9 mouse cellular contexts compared by ENCODE assay signal in genomic region chr2:180103151-180103977, GRCm38 (mm10). TPM values are rescaled to one million over a fixed set of nuclear protein-coding genes. Genes with fewer than 3 reads are reported as not detected.
DNase-seq lines count a peak whose midpoint lies in the region; ATAC-seq and TF ChIP-seq lines count a peak whose summit lies in the region.
"Had no signal": no experiment of that assay in that cellular context is flagged by ENCODE, and none has a peak within 500 bp of the region (broad histone marks: within the 10 kb centered on the region; RNA-seq: fewer than 3 reads in every experiment).

No protein-coding gene starts in this region.

- dilution Hi-C loops in CH12.LX (cut with MboI; ENCODE audit: extremely low pct_ligation_motif_present, extremely low pct_unique_long_range_greater_than_20kb, low sequenced_read_pairs): no loop called here

- H3K36me3 ChIP-seq in heart, embryonic 12.5 days: no peaks in the 10 kb centered on the region
- H3K36me3 ChIP-seq in CH12.LX (replicated peaks in 1 of 2; ENCODE audit: control insufficient read depth in 1 of 2, insufficient read depth in 1 of 2, low read length in 1 of 2): no peaks in the 10 kb centered on the region
- H3K36me3 ChIP-seq in embryonic facial prominence, embryonic 12.5 days: no peaks in the 10 kb centered on the region
- H3K36me3 ChIP-seq in limb, embryonic 13.5 days: no peaks in the 10 kb centered on the region
- H3K36me3 ChIP-seq in stomach, embryonic 16.5 days (ENCODE audit: control insufficient read depth, insufficient read depth, low read length): no peaks in the 10 kb centered on the region

- no peak for TF ChIP-seq CTCF in CH12.LX (conservative IDR thresholded peaks at IDR 0.05 in 1 of 2, IDR thresholded peaks at IDR 0.05 in 1 of 2; ENCODE audit: low read depth in 2 of 2, low read length in 2 of 2)

- no peaks in the 10 kb centered on the region for H3K9me3 ChIP-seq in heart, embryonic 12.5 days (replicated peaks)
- peaks cover 7% of the 10 kb centered on the region for H3K9me3 ChIP-seq in CH12.LX (replicated peaks; ENCODE audit: low read length)
- H3K9me3 ChIP-seq in embryonic facial prominence, embryonic 12.5 days: no peaks in the 10 kb centered on the region
- no peaks in the 10 kb centered on the region for H3K9me3 ChIP-seq in limb, embryonic 13.5 days
- no peaks in the 10 kb centered on the region for H3K9me3 ChIP-seq in stomach, embryonic 16.5 days (replicated peaks; ENCODE audit: control insufficient read depth, low read length)

- ATAC-seq in heart, embryonic 12.5 days (ENCODE audit: insufficient number of reproducible peaks, low FRiP score): no peak
- no peak for ATAC-seq in embryonic facial prominence, embryonic 12.5 days (ENCODE audit: insufficient number of reproducible peaks, insufficient read depth, low FRiP score, low TSS enrichment)
- ATAC-seq in limb, embryonic 13.5 days (ENCODE audit: low FRiP score, low read depth): no peak
- no peak for ATAC-seq in stomach, embryonic 16.5 days (ENCODE audit: insufficient read depth, low FRiP score)

- TF ChIP-seq POLR2A in CH12.LX (IDR thresholded peaks at IDR 0.05; ENCODE audit: low read depth, low read length): no peak

- H3K4me2 ChIP-seq in heart, embryonic 12.5 days: peak overlapping the region; percentile 95
- H3K4me2 ChIP-seq in CH12.LX (ENCODE audit: insufficient read depth, low read depth, poor library complexity, severe bottlenecking): peak overlapping the region; percentile 65; the same call in 1 of the 2 replicates
- H3K4me2 ChIP-seq in embryonic facial prominence, embryonic 12.5 days (replicated peaks): peak overlapping the region; percentile 99
- peak overlapping the region; percentile 98 for H3K4me2 ChIP-seq in limb, embryonic 13.5 days (replicated peaks)
- H3K4me2 ChIP-seq in stomach, embryonic 16.5 days (ENCODE audit: low read depth, low read length): peak overlapping the region; percentile 98

- 1% methylated on average over 57 of the region's 57 CpGs for WGBS in heart, embryonic 12.5 days
- under 1% methylated on average over 57 of the region's 57 CpGs for WGBS in embryonic facial prominence, embryonic 12.5 days
- under 1% methylated on average over 54 of the region's 57 CpGs for WGBS in limb, embryonic 13.5 days
- WGBS in stomach, embryonic 16.5 days: 2% methylated on average over 53 of the region's 57 CpGs

- 0 out of 2 replicates have a peak overlapping the region, but pooled peaks have one; percentile 5 for H3K9ac ChIP-seq in heart, embryonic 12.5 days
- no peak overlapping the region for H3K9ac ChIP-seq in CH12.LX (ENCODE audit: insufficient read depth, low read depth)
- 0 out of 2 replicates have a peak overlapping the region, but pooled peaks have one; percentile 25 for H3K9ac ChIP-seq in embryonic facial prominence, embryonic 12.5 days
- H3K9ac ChIP-seq in limb, embryonic 13.5 days: peak overlapping the region; percentile 39; the same call in 1 of the 2 replicates
- no peak overlapping the region for H3K9ac ChIP-seq in stomach, embryonic 16.5 days (ENCODE audit: low read length)

- in situ Hi-C loops in CH12.LX (cut with MboI; ENCODE audit: low pct_ligation_motif_present, low pct_unique_long_range_greater_than_20kb, low sequenced_read_pairs): no loop called here

- no peak for DNase-seq in heart, postnatal 4 days
- DNase-seq in CH12.LX (ENCODE audit: extremely low read depth): no peak
- DNase-seq in adrenal gland, adult (ENCODE audit: inconsistent age in 2 of 2, low spot score in 1 of 2): no peak
- DNase-seq in layer of hippocampus, postnatal 14 days (ENCODE audit: low spot score in 2 of 2): no peak

- TF ChIP-seq EP300 in CH12.LX (IDR thresholded peaks at IDR 0.05; ENCODE audit: low read length): no peak

- no peaks in the 10 kb centered on the region for H3K79me2 ChIP-seq in CH12.LX (replicated peaks; ENCODE audit: control insufficient read depth, extremely low read depth, insufficient read depth, poor library complexity, severe bottlenecking)

- H3K27me3 ChIP-seq in heart, embryonic 12.5 days (replicated peaks): peaks cover 82% of the 10 kb centered on the region
- H3K27me3 ChIP-seq in CH12.LX (replicated peaks): peaks cover 79% of the 10 kb centered on the region
- H3K27me3 ChIP-seq in embryonic facial prominence, embryonic 12.5 days: peaks cover 79% of the 10 kb centered on the region
- H3K27me3 ChIP-seq in limb, embryonic 13.5 days: peaks cover 86% of the 10 kb centered on the region
- H3K27me3 ChIP-seq in stomach, embryonic 16.5 days (ENCODE audit: control insufficient read depth, insufficient read depth, low read length): peaks cover 68% of the 10 kb centered on the region

- peaks cover 27% of the 10 kb centered on the region for H3K4me1 ChIP-seq in heart, embryonic 12.5 days (replicated peaks)
- H3K4me1 ChIP-seq in CH12.LX (ENCODE audit: control insufficient read depth in 1 of 2, insufficient read depth in 2 of 2): peaks cover 12 to 18% of the 10 kb centered on the region in 2 experiments
- peaks cover 26% of the 10 kb centered on the region for H3K4me1 ChIP-seq in embryonic facial prominence, embryonic 12.5 days
- H3K4me1 ChIP-seq in limb, embryonic 13.5 days: peaks cover 24% of the 10 kb centered on the region
- peaks cover 12% of the 10 kb centered on the region; the same call in 1 of the 2 replicates for H3K4me1 ChIP-seq in stomach, embryonic 16.5 days (ENCODE audit: control insufficient read depth, insufficient read depth, low read length)

- no peak for TF ChIP-seq RAD21 in CH12.LX (IDR thresholded peaks at IDR 0.05; ENCODE audit: low read depth, low read length)

- H3K27ac ChIP-seq in heart, embryonic 12.5 days (ENCODE audit: poor library complexity, severe bottlenecking): no peak overlapping the region
- no peak overlapping the region for H3K27ac ChIP-seq in CH12.LX (ENCODE audit: insufficient read depth, low read depth)
- no peak overlapping the region for H3K27ac ChIP-seq in embryonic facial prominence, embryonic 12.5 days
- H3K27ac ChIP-seq in limb, embryonic 13.5 days: no peak overlapping the region
- H3K27ac ChIP-seq in stomach, embryonic 16.5 days (ENCODE audit: low read length): no peak overlapping the region
- H3K27ac ChIP-seq: macrophage had no signal

- H3K4me3 ChIP-seq in heart, embryonic 12.5 days: peak overlapping the region; percentile 55
- H3K4me3 ChIP-seq in CH12.LX (replicated peaks in 1 of 3; ENCODE audit: low read depth in 2 of 3, low read length in 2 of 3, poor library complexity in 1 of 3): no peak overlapping the region
- peak overlapping the region; percentile 50 for H3K4me3 ChIP-seq in embryonic facial prominence, embryonic 12.5 days
- peak overlapping the region; percentile 55 for H3K4me3 ChIP-seq in limb, embryonic 13.5 days
- H3K4me3 ChIP-seq in stomach, embryonic 16.5 days (replicated peaks; ENCODE audit: low read length): peak overlapping the region; percentile 53

TF ChIP-seq in CH12.LX, 34 proteins besides CTCF, POLR2A, EP300 and RAD21:
- TF ChIP-seq KAT2A (IDR thresholded peaks at IDR 0.05; ENCODE audit: insufficient replicate concordance, low read length) (no peak), JUN (IDR thresholded peaks at IDR 0.05; ENCODE audit: insufficient read depth, low read depth, low read length) (no peak), MEF2A (IDR thresholded peaks at IDR 0.05; ENCODE audit: borderline replicate concordance, low read depth, low read length) (no peak), CHD1 (IDR thresholded peaks at IDR 0.05; ENCODE audit: low read depth, low read length) (no peak), TCF12 (IDR thresholded peaks at IDR 0.05; ENCODE audit: low read depth, low read length) (no peak), MAFK (IDR thresholded peaks at IDR 0.05; ENCODE audit: insufficient replicate concordance, low read length) (no peak), USF2 (conservative IDR thresholded peaks at IDR 0.05; ENCODE audit: low read depth, low read length) (no peak)

RNA-seq across cellular contexts. Expression of gene Hrh3, which starts 0.9 kb away (rescaled TPM):
- not detected in 2 replicates for polyA plus RNA-seq in heart, embryonic 12.5 days (2016; fragmentation: Nextera tagmentation; extraction: Ambion mirVana)
- total RNA-seq in heart, postnatal 4 days (2021): not detected
- total RNA-seq in CH12.LX (2012; rRNA removed) (not detected in 2 replicates), CH12.LX (2014; rRNA removed) (not detected in 2 replicates)
- polyA plus RNA-seq in CH12.LX (2012; ENCODE audit: insufficient read length, low read depth): not detected in 2 replicates
- 0.20 and 0.57 TPM in 2 replicates for polyA plus RNA-seq in embryonic facial prominence, embryonic 12.5 days (2016; fragmentation: Nextera tagmentation; extraction: Ambion mirVana)
- polyA plus RNA-seq in limb, embryonic 13.5 days (2015; fragmentation: Nextera tagmentation; extraction: Ambion mirVana): not detected in 2 replicates
- not detected in 2 replicates for polyA plus RNA-seq in stomach, embryonic 16.5 days (2015; fragmentation: Nextera tagmentation; extraction: Ambion mirVana)
- 10 to 100 TPM; 24.8 to 33.6 TPM for total RNA-seq in layer of hippocampus, postnatal 14 days (2021)
- polyA plus RNA-seq: macrophage had no signal

RNA-seq across cellular contexts. Expression of gene Osbpl2, which starts 15.7 kb away (rescaled TPM):
- 37.2 and 37.5 TPM in 2 replicates for polyA plus RNA-seq in heart, embryonic 12.5 days (2016; fragmentation: Nextera tagmentation; extraction: Ambion mirVana)
- 10 to 100 TPM; 28.5 to 28.6 TPM for total RNA-seq in heart, postnatal 4 days (2021)
- 11.4 and 12.0 TPM in 2 replicates for total RNA-seq in CH12.LX (2012; rRNA removed)
- 12.8 and 13.4 TPM in 2 replicates for total RNA-seq in CH12.LX (2014; rRNA removed)
- 15.6 and 16.9 TPM in 2 replicates for polyA plus RNA-seq in CH12.LX (2012; ENCODE audit: insufficient read length, low read depth)
- polyA plus RNA-seq in embryonic facial prominence, embryonic 12.5 days (2016; fragmentation: Nextera tagmentation; extraction: Ambion mirVana): 40.9 and 41.8 TPM in 2 replicates
- 38.7 and 40.1 TPM in 2 replicates for polyA plus RNA-seq in limb, embryonic 13.5 days (2015; fragmentation: Nextera tagmentation; extraction: Ambion mirVana)
- 39.6 and 43.1 TPM in 2 replicates for polyA plus RNA-seq in stomach, embryonic 16.5 days (2015; fragmentation: Nextera tagmentation; extraction: Ambion mirVana)
- total RNA-seq in layer of hippocampus, postnatal 14 days (2021): 10 to 100 TPM; 52.0 to 53.5 TPM

RNA-seq across cellular contexts. Expression of gene Mtg2, which starts 33.0 kb away (rescaled TPM):
- 23.7 and 24.4 TPM in 2 replicates for polyA plus RNA-seq in heart, embryonic 12.5 days (2016; fragmentation: Nextera tagmentation; extraction: Ambion mirVana)
- total RNA-seq in heart, postnatal 4 days (2021): 10 to 100 TPM; 14.2 to 16.5 TPM
- total RNA-seq in CH12.LX (2012; rRNA removed) (24.7 and 31.8 TPM in 2 replicates), CH12.LX (2014; rRNA removed) (24.1 and 26.5 TPM in 2 replicates)
- polyA plus RNA-seq in CH12.LX (2012; ENCODE audit: insufficient read length, low read depth): 23.5 and 28.6 TPM in 2 replicates
- 29.0 and 30.4 TPM in 2 replicates for polyA plus RNA-seq in embryonic facial prominence, embryonic 12.5 days (2016; fragmentation: Nextera tagmentation; extraction: Ambion mirVana)
- polyA plus RNA-seq in limb, embryonic 13.5 days (2015; fragmentation: Nextera tagmentation; extraction: Ambion mirVana): 29.5 and 29.9 TPM in 2 replicates
- 27.0 and 27.9 TPM in 2 replicates for polyA plus RNA-seq in stomach, embryonic 16.5 days (2015; fragmentation: Nextera tagmentation; extraction: Ambion mirVana)
- total RNA-seq in layer of hippocampus, postnatal 14 days (2021): 10 to 100 TPM; 15.7 to 16.3 TPM

Comparison
In these comparisons a context has a peak if more than half of its experiments do, and no peak if none do; other contexts are left out.
1. H3K4me3 ChIP-seq: peak in heart, embryonic 12.5 days (single experiment), embryonic facial prominence, embryonic 12.5 days (single experiment), limb, embryonic 13.5 days (single experiment) and stomach, embryonic 16.5 days (single experiment); none in CH12.LX (0 of 3).
2. H3K9ac ChIP-seq: peak in heart, embryonic 12.5 days (single experiment), embryonic facial prominence, embryonic 12.5 days (single experiment) and limb, embryonic 13.5 days (single experiment); none in CH12.LX (single experiment) and stomach, embryonic 16.5 days (single experiment).
3. Peak in every context shown above with its lines, with median percentiles within 50 percentile points of each other: H3K4me2 ChIP-seq.